Comparison of ENCODE assay signal across 15 mouse cellular contexts in genomic region chr7:28792391-28793185, GRCm38 (mm10). TPM values are rescaled to one million over a fixed set of nuclear protein-coding genes. Genes with fewer than 3 reads are reported as not detected.
DNase-seq lines count a peak whose midpoint lies in the region; ATAC-seq and TF ChIP-seq lines count a peak whose summit lies in the region.
"Had no signal": no experiment of that assay in that cellular context is flagged by ENCODE, and none has a peak within 500 bp of the region (broad histone marks: within the 10 kb centered on the region; RNA-seq: fewer than 3 reads in every experiment).

No protein-coding gene starts in this region.

- no peaks in the 10 kb centered on the region for H3K9me3 ChIP-seq in lung, embryonic 14.5 days (ENCODE audit: low read depth, low read length)
- H3K9me3 ChIP-seq in CH12.LX (replicated peaks; ENCODE audit: low read length), result no peaks in the 10 kb centered on the region
- H3K9me3 ChIP-seq: G1E; heart, embryonic 12.5 days; liver, embryonic 15.5 days had no signal

- H3K79me2 ChIP-seq in CH12.LX (replicated peaks; ENCODE audit: control insufficient read depth, extremely low read depth, insufficient read depth, poor library complexity, severe bottlenecking), result peaks cover 9% of the 10 kb centered on the region

- no peak overlapping the region for H3K27ac ChIP-seq in lung, embryonic 14.5 days (ENCODE audit: low read depth)
- peak overlapping the region; percentile 92 for H3K27ac ChIP-seq in CH12.LX (ENCODE audit: insufficient read depth, low read depth)
- H3K27ac ChIP-seq in left cerebral cortex, adult 2 months, result no peak overlapping the region
- H3K27ac ChIP-seq: liver, embryonic 15.5 days had no signal

- in situ Hi-C loops in CH12.LX (cut with MboI; ENCODE audit: low pct_ligation_motif_present, low pct_unique_long_range_greater_than_20kb, low sequenced_read_pairs), result loop anchor here (25.0 kb wide), 1 partner anchor 245 kb away; no protein-coding TSS in a partner anchor

- dilution Hi-C loops in CH12.LX (cut with MboI; ENCODE audit: extremely low pct_ligation_motif_present, extremely low pct_unique_long_range_greater_than_20kb, low sequenced_read_pairs), result no loop called here

- H3K27me3 ChIP-seq in lung, embryonic 14.5 days (ENCODE audit: insufficient read depth, low read length), result no peaks in the 10 kb centered on the region
- no peaks in the 10 kb centered on the region for H3K27me3 ChIP-seq in CH12.LX (replicated peaks)
- H3K27me3 ChIP-seq: heart, embryonic 12.5 days; liver, embryonic 15.5 days had no signal

- H3K36me3 ChIP-seq in lung, embryonic 14.5 days (ENCODE audit: insufficient read depth), result peaks cover 3% of the 10 kb centered on the region; the same call in 1 of the 2 replicates
- H3K36me3 ChIP-seq in CH12.LX (replicated peaks in 1 of 2; ENCODE audit: control insufficient read depth in 1 of 2, insufficient read depth in 1 of 2, low read length in 1 of 2), result peaks cover 2 to 5% of the 10 kb centered on the region in 2 experiments
- H3K36me3 ChIP-seq: liver, embryonic 15.5 days had no signal

- 0 out of 2 replicates have a peak, but pooled peaks have one; percentile 8 for TF ChIP-seq CTCF in lung, embryonic 14.5 days (IDR thresholded peaks at IDR 0.05; ENCODE audit: low read depth)
- peak in 1 of 2 experiments; percentile 72; a peak in 2 of 4 replicates for TF ChIP-seq CTCF in CH12.LX (conservative IDR thresholded peaks at IDR 0.05 in 1 of 2, IDR thresholded peaks at IDR 0.05 in 1 of 2; ENCODE audit: low read depth in 2 of 2, low read length in 2 of 2)
- TF ChIP-seq CTCF in left cerebral cortex, adult 2 months (IDR thresholded peaks at IDR 0.05), result no peak; the same call in 1 of the 2 replicates

- H3K4me1 ChIP-seq in lung, embryonic 14.5 days (ENCODE audit: insufficient read depth), result peaks cover 11% of the 10 kb centered on the region
- peaks cover 37 to 68% of the 10 kb centered on the region in 2 experiments for H3K4me1 ChIP-seq in CH12.LX (ENCODE audit: control insufficient read depth in 1 of 2, insufficient read depth in 2 of 2)

- H3K4me2 ChIP-seq in lung, embryonic 14.5 days, result no peak overlapping the region
- H3K4me2 ChIP-seq in CH12.LX (ENCODE audit: insufficient read depth, low read depth, poor library complexity, severe bottlenecking), result peak overlapping the region; percentile 18
- H3K4me2 ChIP-seq: heart, embryonic 12.5 days; liver, embryonic 15.5 days; midbrain, embryonic 11.5 days had no signal

- H3K9ac ChIP-seq in lung, embryonic 14.5 days, result no peak overlapping the region
- H3K9ac ChIP-seq in CH12.LX (ENCODE audit: insufficient read depth, low read depth), result peak overlapping the region; percentile 37
- H3K9ac ChIP-seq: heart, embryonic 12.5 days; liver, embryonic 15.5 days had no signal

- TF ChIP-seq POLR2A in CH12.LX (IDR thresholded peaks at IDR 0.05; ENCODE audit: low read depth, low read length), result peak; percentile 36

- intact Hi-C loops in left cerebral cortex, adult 2 months (cut with DNase I), result no loop called here
- intact Hi-C loops in left cerebral cortex, postnatal 14 days (cut with DNase I), result no loop called here

- no peak for ATAC-seq in lung, embryonic 14.5 days (ENCODE audit: insufficient read depth)
- ATAC-seq in megakaryocyte progenitor cell, adult 5-6 weeks (replicated peaks; ENCODE audit: poor library complexity), result no peak

- 61% methylated on average over 12 of the region's 14 CpGs for WGBS in lung, embryonic 14.5 days

- no peak for DNase-seq in lung, embryonic 14.5 days
- no peak for DNase-seq in lung, postnatal 14 days
- DNase-seq in CH12.LX (ENCODE audit: extremely low read depth), result no peak
- DNase-seq in induced T-regulatory cell, adult 2 months (ENCODE audit: low read depth), result peak; percentile 91
- peak; percentile 54 for DNase-seq in thymus, postnatal 14 days
- DNase-seq in left cerebral cortex, adult 2 months (ENCODE audit: extremely low spot score in 1 of 2, low spot score in 2 of 2), result no peak
- no peak for DNase-seq in left cerebral cortex, postnatal 14 days (ENCODE audit: low spot score in 2 of 2)
- DNase-seq: cerebellum, adult 2 months; kidney, adult 8-10 months; right cerebral cortex, postnatal 4 days had no signal

- TF ChIP-seq EP300 in CH12.LX (IDR thresholded peaks at IDR 0.05; ENCODE audit: low read length), result no peak

- no peak overlapping the region for H3K4me3 ChIP-seq in lung, embryonic 14.5 days (ENCODE audit: low read depth, low read length)
- peak overlapping the region; percentile 4 to 42 (median 21) for H3K4me3 ChIP-seq in CH12.LX (replicated peaks in 1 of 3; ENCODE audit: low read depth in 2 of 3, low read length in 2 of 3, poor library complexity in 1 of 3)
- H3K4me3 ChIP-seq in left cerebral cortex, adult 2 months, result no peak overlapping the region
- H3K4me3 ChIP-seq: heart, embryonic 12.5 days; liver, embryonic 15.5 days had no signal

- peak; percentile 68 for TF ChIP-seq RAD21 in CH12.LX (IDR thresholded peaks at IDR 0.05; ENCODE audit: low read depth, low read length)

TF ChIP-seq in CH12.LX, 34 proteins besides CTCF, POLR2A, EP300 and RAD21 (continues in another document):
- TF ChIP-seq ELF1 (IDR thresholded peaks at IDR 0.05; ENCODE audit: low read depth, low read length) (0 out of 2 replicates have a peak, but pooled peaks have one; percentile 11), NRF1 (IDR thresholded peaks at IDR 0.05; ENCODE audit: low read depth, low read length) (0 out of 2 replicates have a peak, but pooled peaks have one; percentile 16), RCOR1 (conservative IDR thresholded peaks at IDR 0.05; ENCODE audit: low read depth, low read length) (no peak), ZNF384 (IDR thresholded peaks at IDR 0.05; ENCODE audit: low read depth, low read length) (peak; percentile 91), BHLHE40 (IDR thresholded peaks at IDR 0.05; ENCODE audit: low read depth, low read length) (peak; percentile 46; the same call in 1 of the 2 replicates), GABPA (IDR thresholded peaks at IDR 0.05; ENCODE audit: insufficient replicate concordance, low read depth, low read length) (no peak), SMC3 (IDR thresholded peaks at IDR 0.05; ENCODE audit: low read depth, low read length) (peak; percentile 66), MXI1 (IDR thresholded peaks at IDR 0.05; ENCODE audit: low read depth, low read length) (peak; percentile 32; the same call in 1 of the 2 replicates), NELFE (IDR thresholded peaks at IDR 0.05; ENCODE audit: low read depth, low read length) (peak; percentile 22; the same call in 1 of the 2 replicates), UBTF (IDR thresholded peaks at IDR 0.05; ENCODE audit: low read depth, low read length) (no peak), ETS1 (conservative IDR thresholded peaks at IDR 0.05; ENCODE audit: low read depth, low read length) (no peak), MYC (IDR thresholded peaks at IDR 0.05; ENCODE audit: low read depth, low read length) (peak; percentile 45; the same call in 1 of the 2 replicates), ZC3H11A (IDR thresholded peaks at IDR 0.05; ENCODE audit: low read depth, low read length) (peak; percentile 3; the same call in 1 of the 2 replicates), PAX5 (IDR thresholded peaks at IDR 0.05; ENCODE audit: low read length) (no peak)

RNA-seq across cellular contexts. Expression of gene Rinl, which starts 3.8 kb away (rescaled TPM):
- 6.8 and 6.9 TPM in 2 replicates for polyA plus RNA-seq in lung, embryonic 14.5 days (2014; fragmentation: Nextera tagmentation; extraction: Ambion mirVana)
- 60.9 and 65.5 TPM in 2 replicates for total RNA-seq in CH12.LX (2012; rRNA removed)
- total RNA-seq in CH12.LX (2014; rRNA removed), result 41.5 and 46.1 TPM in 2 replicates
- polyA plus RNA-seq in CH12.LX (2012; ENCODE audit: insufficient read length, low read depth), result 60.6 and 61.8 TPM in 2 replicates
- total RNA-seq in left cerebral cortex, adult 2 months (2021), result 1 to 10 TPM; 2.7 to 3.1 TPM
- total RNA-seq in megakaryocyte progenitor cell, adult 5-6 weeks (2015), result 47.6 and 48.3 TPM in 2 replicates
- 53.9 and 56.3 TPM in 2 replicates for total RNA-seq in megakaryocyte progenitor cell, adult 5-6 weeks (2017)
- 1 to 10 TPM; 1.6 to 2.5 TPM for total RNA-seq in left cerebral cortex, postnatal 14 days (2021)

RNA-seq across cellular contexts. Expression of gene Hnrnpl, which starts 15.8 kb away (rescaled TPM):
- 254 and 255 TPM in 2 replicates for polyA plus RNA-seq in lung, embryonic 14.5 days (2014; fragmentation: Nextera tagmentation; extraction: Ambion mirVana)
- total RNA-seq in CH12.LX (2012; rRNA removed), result 296 and 342 TPM in 2 replicates
- 365 and 371 TPM in 2 replicates for total RNA-seq in CH12.LX (2014; rRNA removed)
- polyA plus RNA-seq in CH12.LX (2012; ENCODE audit: insufficient read length, low read depth), result 640 and 645 TPM in 2 replicates
- 100 to 1,000 TPM; 434 to 438 TPM for total RNA-seq in left cerebral cortex, adult 2 months (2021)
- total RNA-seq in megakaryocyte progenitor cell, adult 5-6 weeks (2015), result 419 and 433 TPM in 2 replicates
- total RNA-seq in megakaryocyte progenitor cell, adult 5-6 weeks (2017), result 342 and 343 TPM in 2 replicates
- 100 to 1,000 TPM; 401 to 422 TPM for total RNA-seq in left cerebral cortex, postnatal 14 days (2021)

RNA-seq across cellular contexts. Expression of gene Nfkbib, which starts 25.3 kb away (rescaled TPM):
- 31.8 and 37.4 TPM in 2 replicates for polyA plus RNA-seq in lung, embryonic 14.5 days (2014; fragmentation: Nextera tagmentation; extraction: Ambion mirVana)
- total RNA-seq in CH12.LX (2012; rRNA removed) (59.3 and 62.8 TPM in 2 replicates), CH12.LX (2014; rRNA removed) (24.6 and 30.5 TPM in 2 replicates)
- polyA plus RNA-seq in CH12.LX (2012; ENCODE audit: insufficient read length, low read depth), result 97.5 and 101 TPM in 2 replicates
- 10 to 100 TPM; 34.8 to 36.8 TPM for total RNA-seq in left cerebral cortex, adult 2 months (2021)
- total RNA-seq in megakaryocyte progenitor cell, adult 5-6 weeks (2015), result 14.7 and 18.4 TPM in 2 replicates
- 12.3 and 15.7 TPM in 2 replicates for total RNA-seq in megakaryocyte progenitor cell, adult 5-6 weeks (2017)
- total RNA-seq in left cerebral cortex, postnatal 14 days (2021), result 10 to 100 TPM; 39.3 to 39.6 TPM

RNA-seq across cellular contexts. Expression of gene Sirt2, which starts 26.1 kb away (rescaled TPM):
- polyA plus RNA-seq in lung, embryonic 14.5 days (2014; fragmentation: Nextera tagmentation; extraction: Ambion mirVana), result 54.0 and 59.6 TPM in 2 replicates
- 66.2 and 68.3 TPM in 2 replicates for total RNA-seq in CH12.LX (2012; rRNA removed)
- total RNA-seq in CH12.LX (2014; rRNA removed), result 36.0 and 40.9 TPM in 2 replicates
- 124 and 128 TPM in 2 replicates for polyA plus RNA-seq in CH12.LX (2012; ENCODE audit: insufficient read length, low read depth)
- 100 to 1,000 TPM; 119 to 122 TPM for total RNA-seq in left cerebral cortex, adult 2 months (2021)
- 41.4 and 47.5 TPM in 2 replicates for total RNA-seq in megakaryocyte progenitor cell, adult 5-6 weeks (2015)
- 19.2 and 21.1 TPM in 2 replicates for total RNA-seq in megakaryocyte progenitor cell, adult 5-6 weeks (2017)
- total RNA-seq in left cerebral cortex, postnatal 14 days (2021), result 100 to 1,000 TPM; 189 to 230 TPM

RNA-seq across cellular contexts. Expression of gene Ech1, which starts 32.4 kb away (rescaled TPM):
- 127 and 133 TPM in 2 replicates for polyA plus RNA-seq in lung, embryonic 14.5 days (2014; fragmentation: Nextera tagmentation; extraction: Ambion mirVana)
- 103 and 124 TPM in 2 replicates for total RNA-seq in CH12.LX (2012; rRNA removed)
- 119 and 121 TPM in 2 replicates for total RNA-seq in CH12.LX (2014; rRNA removed)
- polyA plus RNA-seq in CH12.LX (2012; ENCODE audit: insufficient read length, low read depth), result 65.1 and 67.6 TPM in 2 replicates
- total RNA-seq in left cerebral cortex, adult 2 months (2021), result 10 to 100 TPM; 46.3 to 49.8 TPM
- 139 and 180 TPM in 2 replicates for total RNA-seq in megakaryocyte progenitor cell, adult 5-6 weeks (2015)
- total RNA-seq in megakaryocyte progenitor cell, adult 5-6 weeks (2017), result 93.3 and 110 TPM in 2 replicates
- 10 to 100 TPM; 43.6 to 44.2 TPM for total RNA-seq in left cerebral cortex, postnatal 14 days (2021)

Comparison
In these comparisons a context has a peak if more than half of its experiments do, and no peak if none do; other contexts are left out.
1. DNase-seq: peak in induced T-regulatory cell, adult 2 months (single experiment) and thymus, postnatal 14 days (single experiment); none in lung, embryonic 14.5 days (single experiment), lung, postnatal 14 days (single experiment), CH12.LX (single experiment), left cerebral cortex, adult 2 months (0 of 2) and left cerebral cortex, postnatal 14 days (0 of 2).
2. H3K4me3 ChIP-seq: peak in CH12.LX (3 of 3); none in lung, embryonic 14.5 days (single experiment) and left cerebral cortex, adult 2 months (single experiment).
3. RNA of gene Rinl, which starts 3.8 kb away (total RNA-seq): 41.5 to 65.5 TPM in CH12.LX and 47.6 to 56.3 TPM in megakaryocyte progenitor cell, adult 5-6 weeks; 2.7 to 3.1 TPM in left cerebral cortex, adult 2 months and 1.6 to 2.5 TPM in left cerebral cortex, postnatal 14 days; every median in the first group is over 10 times any median in the second.